Mouse (Mus musculus) forebrain, embryonic 16.5 days (tissue): ENCODE data around the gene E030018B13Rik. TPM values are rescaled to one million over a fixed set of nuclear protein-coding genes. Genes with fewer than 3 reads are reported as not detected.
A peak's percentile ranks its signal among the peaks of the same experiment; 100 is the strongest.

ENCODE experiments used
- ATAC-seq: fragments of 200-750 bp; cut with Nextera tagmentation; 2 replicates; pipeline ENCODE4 v1.8.0; 2017; ENCODE audit warnings: mild to moderate bottlenecking, moderate library complexity
- H3K27ac ChIP-seq: fragments of 300-500 bp; sonication (generic); 2 replicates; pipeline ENCODE4 v1.5.1; 2014; ENCODE audit warnings: low read length, control low read depth
- H3K27me3 ChIP-seq: fragments of 300-500 bp; sonication (generic); replicated peaks from 2 replicates; pipeline ENCODE4 v1.6.1; 2014; ENCODE audit warnings: low read length; ENCODE audit not compliant: control insufficient read depth, insufficient read depth
- H3K36me3 ChIP-seq: fragments of 300-500 bp; sonication (generic); 2 replicates; pipeline ENCODE4 v1.6.1; 2014; ENCODE audit not compliant: control insufficient read depth, insufficient read depth
- H3K4me1 ChIP-seq: fragments of 300-500 bp; sonication (generic); replicated peaks from 2 replicates; pipeline ENCODE4 v1.6.1; 2014; ENCODE audit warnings: low read length; ENCODE audit not compliant: control insufficient read depth, insufficient read depth
- H3K4me2 ChIP-seq: fragments of 300-500 bp; sonication (generic); 2 replicates; pipeline ENCODE4 v1.6.1; 2014; ENCODE audit warnings: mild to moderate bottlenecking, low read length, control low read depth
- H3K4me3 ChIP-seq: fragments of 300-500 bp; sonication (generic); replicated peaks from 2 replicates; pipeline ENCODE4 v1.5.1; 2014; ENCODE audit warnings: mild to moderate bottlenecking, low read length, control low read depth
- H3K9ac ChIP-seq: fragments of 300-500 bp; sonication (generic); replicated peaks from 2 replicates; pipeline ENCODE4 v1.6.1; 2014; ENCODE audit warnings: low read depth, low read length, control low read depth
- H3K9me3 ChIP-seq: fragments of 300-500 bp; sonication (generic); 2 replicates; pipeline ENCODE4 v1.6.1; 2016; ENCODE audit warnings: low read length; ENCODE audit not compliant: control insufficient read depth
- WGBS: fragments of 180-500 bp; shearing (Covaris S2); extraction: QIAGEN DNeasy Blood & Tissue Kit; methylation state at CpG from one replicate; pipeline ENCODE4 v1.1.7; 2014; 5-methylcytosine and 5-hydroxymethylcytosine counted together
- polyA plus RNA-seq: library from polyadenylated mRNA; unstranded; fragments of >200 nt; fragmentation: Nextera tagmentation; extraction: Ambion mirVana; gene quantifications from 2 replicates; pipeline ENCODE4 v1.2.1, GENCODE M21; 2015

Gene E030018B13Rik
- polyA plus RNA-seq, 1 experiment from 2014 or later, result 0.35 TPM

DNA sequence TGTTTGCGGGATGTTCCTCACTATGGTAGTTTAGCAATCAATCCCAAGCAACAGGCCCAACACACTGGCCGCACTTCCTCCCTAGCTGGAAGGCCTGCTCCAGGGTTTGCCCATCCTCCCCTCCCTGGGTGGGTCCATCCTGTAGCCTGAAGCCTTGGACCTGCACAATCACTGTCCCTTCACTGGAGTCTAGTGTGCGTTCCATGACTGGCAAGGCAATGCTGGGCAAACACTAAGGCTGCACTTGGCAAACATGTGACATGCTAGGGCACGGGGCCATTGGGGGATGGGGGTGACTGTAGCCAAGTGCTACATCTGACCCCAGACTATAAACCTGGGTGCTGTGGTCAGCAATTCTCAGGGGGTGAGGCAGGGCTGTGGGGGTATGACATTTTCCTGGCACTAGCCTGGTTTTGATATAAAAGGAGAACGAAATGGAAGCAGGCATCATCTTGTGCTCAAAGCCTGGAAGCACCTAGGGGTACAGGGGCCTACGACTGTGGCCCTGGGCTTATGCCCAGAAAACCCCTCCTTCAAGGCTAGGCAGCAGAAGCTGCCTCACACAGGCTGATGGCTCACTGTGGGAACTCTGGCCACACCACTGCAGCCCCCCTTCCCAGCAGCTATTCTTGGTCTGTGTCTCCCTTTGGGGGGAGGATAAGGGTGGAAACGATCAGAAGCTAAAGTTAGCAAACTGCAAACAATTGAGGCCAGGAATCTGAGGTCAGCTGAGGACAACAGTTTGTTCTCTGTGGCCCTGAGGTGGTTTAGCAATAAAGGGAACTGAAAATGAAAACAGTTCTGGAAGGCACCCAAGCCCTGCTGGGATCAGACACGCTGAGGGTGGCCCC lies 5.0 kb upstream of the E030018B13Rik start:
- H3K4me1 ChIP-seq, result peaks cover 35% of the 10 kb centered on the region
- ATAC-seq, result peak; percentile 43

DNA sequence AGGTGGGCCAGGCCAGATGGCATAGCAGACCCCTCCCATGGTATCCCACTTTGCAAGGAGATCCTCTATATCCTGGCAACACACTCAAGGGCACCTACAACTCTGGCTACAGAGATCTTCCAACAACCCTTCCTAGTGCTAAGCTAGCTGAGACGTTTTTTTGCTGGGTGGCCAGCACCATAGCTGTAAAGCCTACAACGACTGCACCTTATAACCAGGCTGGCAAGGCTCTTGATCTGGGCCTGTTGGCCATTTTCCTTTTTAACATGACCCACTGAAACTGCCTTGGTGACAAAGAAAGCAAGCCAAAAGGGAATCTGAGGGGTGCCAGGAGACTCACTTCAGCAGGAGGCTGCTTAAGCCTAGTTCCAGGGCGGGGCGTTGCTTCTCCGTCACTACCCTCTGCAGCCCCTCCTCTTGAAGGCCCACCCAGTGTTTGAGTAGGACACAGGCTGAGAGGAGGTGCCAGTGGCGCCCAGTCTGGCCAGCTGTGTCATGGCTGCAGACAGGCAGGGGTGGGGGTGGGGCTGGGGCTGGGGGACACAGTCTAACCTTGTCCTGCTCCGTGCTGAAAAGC lies 4.3 kb upstream of the E030018B13Rik start:
- peak; percentile 37 for ATAC-seq
- Histone ChIP-seq H3K9me3 (no peaks in the 10 kb centered on the region), H3K4me1 (peaks cover 36% of the 10 kb centered on the region), H3K36me3 (no peaks in the 10 kb centered on the region), H3K4me3 (no peak overlapping the region), H3K9ac (no peak overlapping the region), H3K4me2 (no peak overlapping the region), H3K27ac (peak overlapping the region; percentile 54), H3K27me3 (no peaks in the 10 kb centered on the region)
- WGBS, result 20% methylated on average over 7 of the region's 7 CpGs

More for the DNA sequence above, 5.0 kb upstream of the E030018B13Rik start:
- H3K9ac ChIP-seq, result no peak overlapping the region
- H3K27me3 ChIP-seq, result no peaks in the 10 kb centered on the region
- H3K36me3 ChIP-seq, result no peaks in the 10 kb centered on the region
- no peak overlapping the region for H3K4me2 ChIP-seq
- H3K4me3 ChIP-seq, result no peak overlapping the region
- peak overlapping the region; percentile 54 for H3K27ac ChIP-seq
- 45% methylated on average over 8 of the region's 8 CpGs for WGBS
- no peaks in the 10 kb centered on the region for H3K9me3 ChIP-seq

DNA sequence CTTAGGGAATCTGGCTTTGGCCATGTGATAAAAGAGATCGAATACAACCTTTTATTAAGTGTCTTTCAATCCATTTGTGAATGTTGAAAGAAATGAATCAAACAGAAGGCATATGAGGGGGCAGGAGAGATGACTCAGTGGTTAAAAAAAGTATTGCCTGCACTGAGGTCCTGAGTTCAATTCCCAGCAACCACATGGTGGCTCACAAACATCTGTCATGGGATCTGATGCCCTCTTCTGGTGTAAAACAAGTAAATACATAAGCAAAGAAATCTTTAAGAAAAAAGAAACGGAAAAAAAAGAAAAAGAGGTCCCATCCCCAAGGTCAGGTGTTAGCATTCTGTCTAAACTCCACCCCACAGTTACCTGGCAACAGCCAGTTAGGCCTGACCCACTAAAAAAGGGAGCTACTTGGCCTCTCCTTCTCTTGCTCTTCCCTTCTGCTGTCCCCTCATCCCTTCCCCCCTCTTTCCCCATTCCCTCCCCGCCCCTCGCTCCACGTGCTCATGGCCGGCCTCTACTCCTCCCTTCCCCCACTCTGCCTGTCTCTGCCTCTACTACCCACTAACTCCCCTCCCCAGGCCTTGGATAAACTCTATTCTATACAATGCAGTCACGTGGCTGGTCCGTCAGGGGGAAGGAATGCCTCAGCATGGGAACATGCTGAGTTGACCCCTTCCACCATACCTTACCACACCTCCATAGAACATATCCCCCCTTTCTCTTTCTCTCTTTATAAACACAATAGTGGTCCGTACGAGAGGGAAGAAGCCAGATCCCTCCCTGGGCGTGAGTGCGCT lies 3.5 kb upstream of the E030018B13Rik start:
- 27% methylated on average over 12 of the region's 12 CpGs for WGBS

DNA sequence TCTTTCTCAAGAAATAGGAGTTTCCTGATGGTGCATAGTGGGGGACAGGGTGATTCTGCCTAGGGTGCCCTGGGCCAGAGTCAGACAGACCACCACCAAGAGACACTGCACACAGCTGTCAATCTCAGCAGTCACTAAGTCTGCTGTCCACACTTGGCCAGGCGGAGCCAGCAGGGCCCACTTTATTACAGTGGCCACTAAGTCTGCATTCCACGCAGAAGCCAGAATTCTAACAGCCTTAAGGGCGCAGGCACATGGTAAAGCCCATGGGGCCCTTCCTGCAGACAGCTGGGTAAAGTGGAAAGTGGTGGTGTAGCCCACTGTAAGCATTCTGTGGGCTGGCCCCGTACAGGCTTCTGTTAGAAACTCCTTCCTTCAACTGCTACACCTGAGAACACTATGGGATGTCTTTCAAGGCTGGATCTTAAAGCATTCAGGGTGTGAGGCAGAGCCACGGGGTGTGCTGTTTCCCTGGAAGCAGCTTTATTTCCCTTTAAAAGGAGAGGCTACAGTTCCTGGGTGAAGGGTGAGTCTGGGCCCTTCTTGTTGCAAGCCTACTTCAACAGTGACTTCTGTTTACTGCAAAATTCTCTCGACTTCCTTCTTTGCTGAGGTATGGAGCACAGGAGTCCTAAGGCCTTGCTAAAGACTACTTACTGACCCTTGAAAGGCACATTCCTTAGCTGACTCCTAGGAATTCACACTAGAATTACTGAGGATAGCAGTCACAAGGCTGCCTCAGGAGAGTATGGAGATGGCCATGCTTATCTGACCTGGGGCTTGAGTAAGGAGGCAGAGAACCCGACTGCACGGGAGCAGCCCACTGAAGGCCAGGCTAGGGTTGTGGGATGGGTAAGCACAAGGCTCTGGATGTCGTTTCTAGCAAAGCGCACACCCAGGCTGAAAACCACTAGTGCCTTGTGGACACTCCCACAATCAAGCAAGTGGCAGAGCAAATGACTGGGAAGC lies 2.6 kb upstream of the E030018B13Rik start:
- H3K9me3 ChIP-seq, result no peaks in the 10 kb centered on the region
- H3K4me3 ChIP-seq, result no peak overlapping the region
- H3K27ac ChIP-seq, result no peak overlapping the region
- no peak overlapping the region for H3K9ac ChIP-seq
- H3K27me3 ChIP-seq, result no peaks in the 10 kb centered on the region
- H3K4me2 ChIP-seq, result no peak overlapping the region
- ATAC-seq, result no peak
- peaks cover 39% of the 10 kb centered on the region for H3K4me1 ChIP-seq
- 52% methylated on average over 10 of the region's 10 CpGs for WGBS
- H3K36me3 ChIP-seq, result no peaks in the 10 kb centered on the region

More for the DNA sequence above, 3.5 kb upstream of the E030018B13Rik start:
- Histone ChIP-seq H3K4me2 (no peak overlapping the region), H3K36me3 (no peaks in the 10 kb centered on the region), H3K27me3 (no peaks in the 10 kb centered on the region), H3K4me1 (peaks cover 42% of the 10 kb centered on the region), H3K4me3 (no peak overlapping the region), H3K9ac (no peak overlapping the region), H3K9me3 (no peaks in the 10 kb centered on the region), H3K27ac (no peak overlapping the region)
- ATAC-seq, result no peak

DNA sequence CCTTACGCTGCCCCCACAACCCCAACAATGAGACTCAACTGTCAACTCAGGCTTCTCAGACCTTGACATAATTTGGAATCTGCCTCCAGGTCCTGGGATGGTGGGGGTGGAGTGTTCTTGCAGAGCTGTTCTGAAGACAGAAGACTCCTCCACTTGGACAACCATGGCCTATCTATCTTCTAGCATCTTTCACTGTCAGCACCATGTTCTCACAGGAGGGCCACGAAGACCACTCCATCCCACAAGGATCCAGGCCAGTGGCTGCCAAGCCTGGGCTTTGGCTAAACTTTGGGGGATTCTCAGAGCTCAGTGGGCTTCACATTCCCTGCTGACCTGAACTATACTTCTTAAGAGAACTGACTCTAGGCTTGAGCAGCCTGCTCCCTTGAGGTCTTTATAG lies 1.8 kb upstream of the E030018B13Rik start:
- peaks cover 40% of the 10 kb centered on the region for H3K4me1 ChIP-seq

DNA sequence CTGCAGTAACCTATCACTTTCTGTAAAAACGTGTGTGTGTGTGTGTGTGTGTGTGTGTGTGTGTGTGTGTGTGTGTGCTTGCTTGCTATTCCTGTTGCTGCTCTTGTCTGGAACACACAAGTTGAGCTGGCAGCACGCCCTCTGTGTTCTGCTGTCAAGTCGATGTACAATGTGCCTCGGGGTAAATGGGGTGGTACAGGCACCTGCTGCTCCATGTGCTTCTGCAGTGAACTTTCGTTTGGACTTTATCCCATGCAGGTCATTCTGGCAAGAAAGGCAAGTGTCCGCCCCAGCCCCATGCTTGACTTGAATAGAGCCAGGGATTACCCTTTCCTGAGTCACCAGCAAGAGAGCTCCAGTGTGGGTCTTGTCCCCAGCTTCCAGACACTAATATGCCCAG lies 1.0 kb downstream of the E030018B13Rik start:
- H3K4me3 ChIP-seq, result no peak overlapping the region
- WGBS, result 30% methylated on average over 6 of the region's 6 CpGs
- peaks cover 25% of the 10 kb centered on the region for H3K4me1 ChIP-seq
- no peak for ATAC-seq
- no peaks in the 10 kb centered on the region for H3K27me3 ChIP-seq
- peak overlapping the region; percentile 20; the same call in 1 of the 2 replicates for H3K27ac ChIP-seq
- no peak overlapping the region for H3K9ac ChIP-seq
- no peak overlapping the region for H3K4me2 ChIP-seq
- no peaks in the 10 kb centered on the region for H3K36me3 ChIP-seq
- no peaks in the 10 kb centered on the region for H3K9me3 ChIP-seq

More for the DNA sequence above, 1.8 kb upstream of the E030018B13Rik start:
- WGBS, result 100% methylated on average over 2 of the region's 2 CpGs
- Histone ChIP-seq H3K4me2 (no peak overlapping the region), H3K27me3 (no peaks in the 10 kb centered on the region), H3K9me3 (no peaks in the 10 kb centered on the region), H3K36me3 (no peaks in the 10 kb centered on the region), H3K9ac (no peak overlapping the region), H3K27ac (no peak overlapping the region), H3K4me3 (no peak overlapping the region)
- ATAC-seq, result no peak

DNA sequence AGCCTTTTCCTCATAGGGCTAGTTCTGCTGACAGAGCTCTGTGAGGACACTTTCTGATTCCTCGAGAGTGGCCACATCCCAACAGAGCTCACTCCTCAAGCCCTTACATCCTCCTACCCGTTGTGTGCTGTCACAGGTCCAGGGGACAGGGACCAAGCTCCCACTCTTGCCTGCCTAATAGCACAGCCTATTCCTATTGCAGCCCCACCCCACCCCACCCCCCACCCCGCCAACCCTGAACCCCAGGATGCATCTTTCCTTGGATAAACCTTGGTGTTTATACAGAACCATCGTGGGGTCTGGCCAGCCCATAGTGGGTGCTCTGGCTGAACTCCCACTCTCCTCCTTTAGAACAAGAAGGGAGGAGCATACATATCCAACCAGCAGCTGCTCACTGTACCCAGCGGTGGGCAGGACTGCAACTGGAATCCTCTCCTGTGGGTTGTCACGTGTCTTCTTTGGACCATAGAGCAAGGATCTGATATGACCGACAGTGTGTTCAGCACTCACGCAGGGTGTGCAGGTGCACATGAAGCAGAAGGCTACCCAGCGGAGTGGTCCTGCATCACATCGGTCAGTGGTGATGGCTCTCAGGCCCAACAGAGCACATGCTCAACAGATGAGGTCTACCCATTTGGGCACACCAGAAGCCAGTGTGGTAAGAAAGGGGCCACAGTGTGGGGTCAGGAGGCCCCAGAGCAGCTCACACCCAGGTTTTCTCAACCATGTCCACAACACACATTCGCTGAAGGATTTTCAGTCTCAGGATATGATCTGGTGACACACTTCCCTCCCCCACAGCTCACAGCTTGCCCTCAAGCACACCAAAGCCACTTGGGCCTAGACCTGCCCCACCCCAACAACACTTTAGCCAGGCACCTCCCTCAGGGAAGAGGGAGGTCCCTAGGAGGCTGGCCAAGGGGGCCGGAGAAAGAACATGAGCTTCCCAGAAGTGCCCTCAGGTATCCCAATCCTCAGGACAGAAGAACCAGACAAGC lies 2.4 kb downstream of the E030018B13Rik start:
- WGBS, result 89% methylated on average over 12 of the region's 12 CpGs
- Histone ChIP-seq H3K9ac (no peak overlapping the region), H3K9me3 (no peaks in the 10 kb centered on the region), H3K4me3 (no peak overlapping the region), H3K4me1 (peaks cover 24% of the 10 kb centered on the region), H3K36me3 (no peaks in the 10 kb centered on the region), H3K27me3 (no peaks in the 10 kb centered on the region), H3K4me2 (no peak overlapping the region), H3K27ac (no peak overlapping the region)
- ATAC-seq, result no peak
